Mouse (Mus musculus) thymus, adult 2 months (tissue): Measurements from ENCODE around the gene Mrc2.

Experiments used
- CTCF ChIP-seq: fragments of 200-500 bp; IDR thresholded peaks from 2 replicates; pipeline ENCODE4 v1.5.1; 2012; ENCODE audit warnings: mild to moderate bottlenecking, control low read depth, low read length, moderate library complexity, borderline replicate concordance; ENCODE audit not compliant: control insufficient read depth, poor library complexity, insufficient read depth; ENCODE audit errors: extremely low read depth
- POLR2A ChIP-seq: fragments of 200-500 bp; IDR thresholded peaks from 2 replicates; pipeline ENCODE4 v1.6.1; 2012; ENCODE audit warnings: mild to moderate bottlenecking, low read length, control low read depth, moderate library complexity; ENCODE audit not compliant: control insufficient read depth, poor library complexity, insufficient read depth; ENCODE audit errors: extremely low read depth

DNA sequence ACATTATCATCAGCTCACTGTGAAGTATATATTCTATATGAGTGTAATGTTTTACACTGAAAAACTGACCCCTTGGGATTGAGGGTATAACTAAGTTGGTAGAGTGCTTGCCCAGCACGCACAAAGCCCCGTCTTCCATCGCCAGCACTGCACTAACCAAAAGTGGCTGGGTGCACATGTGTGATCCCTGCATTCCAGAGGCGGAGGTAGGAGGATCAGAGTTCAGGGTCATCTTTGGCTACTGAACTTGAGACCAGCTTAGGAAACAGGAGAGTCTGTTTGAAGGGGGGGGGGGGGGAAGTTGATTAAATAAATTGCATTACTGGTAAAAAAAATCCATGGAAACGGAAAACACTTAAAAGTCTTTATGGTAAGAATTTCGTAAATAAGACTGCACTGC lies 12.0 kb upstream of the Mrc2 start:
- TF ChIP-seq CTCF (no peak), POLR2A (no peak)
